8 mouse cellular contexts compared by ENCODE assay signal in genomic region chrX:50576824-50577223, GRCm38 (mm10).
DNase-seq lines count a peak whose midpoint lies in the region; ATAC-seq and TF ChIP-seq lines count a peak whose summit lies in the region.

No protein-coding gene starts in this region.

- no peak overlapping the region for H3K4me2 ChIP-seq in forebrain, embryonic 12.5 days
- peak overlapping the region; percentile 34; the same call in 1 of the 2 replicates for H3K4me2 ChIP-seq in embryonic facial prominence, embryonic 14.5 days (ENCODE audit: low read depth, low read length)
- H3K4me2 ChIP-seq in hindbrain, embryonic 12.5 days (replicated peaks), result 0 out of 2 replicates have a peak overlapping the region, but pooled peaks have one; percentile 14
- H3K4me2 ChIP-seq in midbrain, postnatal 0 days (ENCODE audit: low read depth, low read length, poor library complexity, severe bottlenecking), result no peak overlapping the region

- peak; percentile 21 for DNase-seq in forebrain, embryonic 10.5 days (ENCODE audit: extremely low spot score, low spot score)
- peak; percentile 80 for DNase-seq in ES-CJ7 (ENCODE audit: low read depth, low spot score)
- DNase-seq in embryonic facial prominence, embryonic 14.5 days (ENCODE audit: low spot score), result peak; percentile 67
- DNase-seq in liver, result peak; percentile 59
- DNase-seq in midbrain, postnatal 0 days (ENCODE audit: low spot score), result peak; percentile 69
- no peak for DNase-seq in thymus, postnatal 4 days

- no peaks in the 10 kb centered on the region for H3K27me3 ChIP-seq in forebrain, embryonic 10.5 days (ENCODE audit: poor library complexity, severe bottlenecking)
- no peaks in the 10 kb centered on the region for H3K27me3 ChIP-seq in forebrain, embryonic 12.5 days
- no peaks in the 10 kb centered on the region for H3K27me3 ChIP-seq in embryonic facial prominence, embryonic 14.5 days (replicated peaks; ENCODE audit: control insufficient read depth, insufficient read depth, low read length)
- H3K27me3 ChIP-seq in hindbrain, embryonic 12.5 days, result no peaks in the 10 kb centered on the region
- H3K27me3 ChIP-seq in midbrain, postnatal 0 days (ENCODE audit: insufficient read depth, low read length), result no peaks in the 10 kb centered on the region

- no peaks in the 10 kb centered on the region for H3K9me3 ChIP-seq in forebrain, embryonic 10.5 days
- H3K9me3 ChIP-seq in forebrain, embryonic 12.5 days, result no peaks in the 10 kb centered on the region
- H3K9me3 ChIP-seq in embryonic facial prominence, embryonic 14.5 days (ENCODE audit: control insufficient read depth, low read length), result no peaks in the 10 kb centered on the region
- no peaks in the 10 kb centered on the region for H3K9me3 ChIP-seq in hindbrain, embryonic 12.5 days (replicated peaks)
- no peaks in the 10 kb centered on the region for H3K9me3 ChIP-seq in midbrain, postnatal 0 days (ENCODE audit: low read length)

- peaks cover 42% of the 10 kb centered on the region for H3K36me3 ChIP-seq in forebrain, embryonic 10.5 days (replicated peaks)
- peaks cover 11% of the 10 kb centered on the region for H3K36me3 ChIP-seq in forebrain, embryonic 12.5 days (replicated peaks)
- H3K36me3 ChIP-seq in embryonic facial prominence, embryonic 14.5 days (ENCODE audit: control insufficient read depth, insufficient read depth, low read length), result 0 out of 2 replicates have a peak, but pooled peaks cover 7% of the 10 kb centered on the region
- peaks cover 4% of the 10 kb centered on the region; the same call in 1 of the 2 replicates for H3K36me3 ChIP-seq in hindbrain, embryonic 12.5 days
- no peaks in the 10 kb centered on the region for H3K36me3 ChIP-seq in midbrain, postnatal 0 days (ENCODE audit: insufficient read depth, low read length)

- H3K4me1 ChIP-seq in forebrain, embryonic 10.5 days, result no peaks in the 10 kb centered on the region
- H3K4me1 ChIP-seq in forebrain, embryonic 12.5 days, result no peaks in the 10 kb centered on the region
- no peaks in the 10 kb centered on the region for H3K4me1 ChIP-seq in embryonic facial prominence, embryonic 14.5 days (ENCODE audit: control insufficient read depth, insufficient read depth, low read length)
- no peaks in the 10 kb centered on the region for H3K4me1 ChIP-seq in hindbrain, embryonic 12.5 days
- no peaks in the 10 kb centered on the region for H3K4me1 ChIP-seq in midbrain, postnatal 0 days (ENCODE audit: insufficient read depth, low read length)

- WGBS in forebrain, embryonic 10.5 days, result 66% methylated on average over 7 of the region's 7 CpGs
- WGBS in forebrain, embryonic 12.5 days, result 69% methylated on average over 7 of the region's 7 CpGs
- 52% methylated on average over 7 of the region's 7 CpGs for WGBS in embryonic facial prominence, embryonic 14.5 days
- WGBS in hindbrain, embryonic 12.5 days, result 53% methylated on average over 7 of the region's 7 CpGs
- WGBS in midbrain, postnatal 0 days, result 51% methylated on average over 7 of the region's 7 CpGs

- no peak overlapping the region for H3K9ac ChIP-seq in forebrain, embryonic 12.5 days
- H3K9ac ChIP-seq in embryonic facial prominence, embryonic 14.5 days (ENCODE audit: low read depth, low read length), result no peak overlapping the region
- H3K9ac ChIP-seq in hindbrain, embryonic 12.5 days, result no peak overlapping the region
- no peak overlapping the region for H3K9ac ChIP-seq in midbrain, postnatal 0 days (replicated peaks; ENCODE audit: low read length, poor library complexity, severe bottlenecking)

- no peak for ATAC-seq in forebrain, embryonic 12.5 days (ENCODE audit: low FRiP score)
- ATAC-seq in embryonic facial prominence, embryonic 14.5 days (ENCODE audit: low read depth), result no peak
- ATAC-seq in hindbrain, embryonic 12.5 days (ENCODE audit: low FRiP score), result no peak
- ATAC-seq in midbrain, postnatal 0 days (ENCODE audit: low FRiP score), result no peak

- peak; percentile 74 for TF ChIP-seq CTCF in midbrain, postnatal 0 days (IDR thresholded peaks at IDR 0.05)

- 0 out of 2 replicates have a peak overlapping the region, but pooled peaks have one; percentile 51 for H3K27ac ChIP-seq in forebrain, embryonic 10.5 days
- H3K27ac ChIP-seq in forebrain, embryonic 12.5 days, result no peak overlapping the region
- H3K27ac ChIP-seq in embryonic facial prominence, embryonic 14.5 days (replicated peaks; ENCODE audit: low read depth, low read length), result no peak overlapping the region
- no peak overlapping the region for H3K27ac ChIP-seq in hindbrain, embryonic 12.5 days
- H3K27ac ChIP-seq in midbrain, postnatal 0 days (ENCODE audit: low read depth, low read length), result no peak overlapping the region; the same call in 1 of the 2 replicates

- no peak overlapping the region; the same call in 1 of the 2 replicates for H3K4me3 ChIP-seq in forebrain, embryonic 10.5 days
- no peak overlapping the region for H3K4me3 ChIP-seq in forebrain, embryonic 12.5 days (replicated peaks)
- H3K4me3 ChIP-seq in embryonic facial prominence, embryonic 14.5 days (ENCODE audit: low read depth, low read length), result 0 out of 2 replicates have a peak overlapping the region, but pooled peaks have one; percentile 10
- no peak overlapping the region for H3K4me3 ChIP-seq in hindbrain, embryonic 12.5 days
- H3K4me3 ChIP-seq in midbrain, postnatal 0 days (ENCODE audit: low read depth, low read length), result no peak overlapping the region

Comparison
In these comparisons a context has a peak if more than half of its experiments do, and no peak if none do; other contexts are left out.
1. H3K4me2 ChIP-seq: peak in embryonic facial prominence, embryonic 14.5 days (single experiment) and hindbrain, embryonic 12.5 days (single experiment); none in forebrain, embryonic 12.5 days (single experiment) and midbrain, postnatal 0 days (single experiment).